Mouse (Mus musculus) layer of hippocampus, adult 2 months (tissue): ENCODE results near the gene Kif11. TPM values are rescaled to one million over a fixed set of nuclear protein-coding genes. Genes with fewer than 3 reads are reported as not detected.

ENCODE experiments used
- DNase-seq, 2 experiments: peaks; one replicate each; pipeline ENCODE4 v3.0.0; 2022; ENCODE audit warnings: low spot score in 2 of 2
- H3K27ac ChIP-seq: fragments of 200-600 bp; 2 replicates; pipeline ENCODE4 v1.8.1; 2022
- H3K4me3 ChIP-seq: fragments of 200-600 bp; 2 replicates; pipeline ENCODE4 v1.8.1; 2022; ENCODE audit warnings: mild to moderate bottlenecking
- CTCF ChIP-seq: fragments of 200-600 bp; conservative IDR thresholded peaks from 2 replicates; pipeline ENCODE4 v1.8.1; 2022; ENCODE audit warnings: antibody characterized with exemption, mild to moderate bottlenecking, moderate library complexity
- total RNA-seq, 2 experiments: library from RNA; stranded (reverse); gene quantifications; 2 replicates each; pipeline ENCODE4 v1.2.3; 2021

Gene Kif11
- total RNA-seq, 2 experiments from 2014 or later = 1.1 to 1.3 TPM

DNA sequence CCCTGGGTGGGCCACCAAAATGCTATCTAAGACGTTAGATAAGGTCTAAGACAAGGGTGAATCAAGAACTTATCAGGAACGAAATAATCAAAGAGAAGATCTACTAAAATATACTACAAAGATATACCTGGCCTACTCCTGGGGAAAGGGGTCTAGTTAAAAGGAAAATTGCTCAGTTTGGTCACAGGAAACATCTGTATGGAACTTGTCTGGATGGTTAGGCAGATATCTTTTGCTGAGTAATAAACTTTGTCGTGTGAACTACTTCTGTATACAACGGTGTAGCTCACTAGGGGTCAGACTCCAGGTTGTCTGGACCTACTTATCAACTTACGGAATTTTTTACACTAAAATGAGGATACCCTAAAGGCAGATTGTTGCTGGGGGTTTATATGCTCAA, 16.2 kb upstream of the Kif11 start:
- Histone ChIP-seq H3K4me3 (no peak overlapping the region), H3K27ac (no peak overlapping the region)
- no peak for TF ChIP-seq CTCF
- no peak for DNase-seq

- Histone ChIP-seq H3K4me3 (no peak overlapping the region), H3K27ac (no peak overlapping the region)
- no peak for TF ChIP-seq CTCF
- no peak for DNase-seq
These were observed 13.7 kb upstream of the Kif11 start for GRCm38 (mm10) chr19:37362545-37362944.

DNA sequence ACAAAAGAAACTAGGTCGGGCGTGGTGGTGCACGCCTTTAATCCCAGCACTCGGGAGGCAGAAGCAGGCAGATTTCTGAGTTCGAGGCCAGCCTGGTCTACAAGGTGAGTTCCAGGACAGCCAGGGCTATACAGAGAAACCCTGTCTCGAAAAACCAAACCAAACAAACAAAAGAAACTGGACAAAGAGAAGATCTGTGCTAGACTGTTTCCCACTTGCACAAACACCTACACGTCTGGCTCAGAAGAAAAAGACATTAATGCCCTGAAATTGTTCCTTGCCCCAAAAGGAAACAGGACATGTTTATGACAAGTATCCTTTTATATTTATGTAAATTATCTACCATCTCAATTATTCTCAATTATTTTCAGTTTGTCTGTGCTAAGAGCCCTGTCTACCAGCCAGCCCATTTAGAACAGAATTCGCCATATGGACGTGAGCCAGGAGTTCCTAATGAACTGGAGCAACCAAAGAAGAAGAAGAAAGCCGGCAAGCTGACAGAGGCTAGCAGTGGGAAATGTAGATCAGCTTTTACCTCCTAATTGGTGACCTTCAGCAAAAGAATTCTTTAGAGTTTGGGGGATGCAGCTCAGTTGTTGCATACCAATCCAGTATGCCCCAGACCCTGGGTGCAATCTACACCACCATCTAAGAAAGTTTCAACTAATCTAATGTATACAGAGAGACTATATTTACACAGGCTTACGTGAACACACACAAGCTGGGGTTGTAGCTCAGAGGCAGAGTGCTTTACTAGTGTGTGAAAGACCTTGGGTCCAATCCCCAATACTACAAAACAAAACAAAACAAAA, 12.9 kb upstream of the Kif11 start:
- Histone ChIP-seq H3K4me3 (no peak overlapping the region), H3K27ac (peak overlapping the region; percentile 36; the same call in 1 of the 2 replicates)
- peak; percentile 56 to 64 for DNase-seq
- no peak for TF ChIP-seq CTCF

GRCm38 (mm10) chr19:37368990-37369389, 7.2 kb upstream of the Kif11 start:
- no peak for TF ChIP-seq CTCF
- Histone ChIP-seq H3K4me3 (no peak overlapping the region), H3K27ac (no peak overlapping the region)
- DNase-seq = no peak

DNA sequence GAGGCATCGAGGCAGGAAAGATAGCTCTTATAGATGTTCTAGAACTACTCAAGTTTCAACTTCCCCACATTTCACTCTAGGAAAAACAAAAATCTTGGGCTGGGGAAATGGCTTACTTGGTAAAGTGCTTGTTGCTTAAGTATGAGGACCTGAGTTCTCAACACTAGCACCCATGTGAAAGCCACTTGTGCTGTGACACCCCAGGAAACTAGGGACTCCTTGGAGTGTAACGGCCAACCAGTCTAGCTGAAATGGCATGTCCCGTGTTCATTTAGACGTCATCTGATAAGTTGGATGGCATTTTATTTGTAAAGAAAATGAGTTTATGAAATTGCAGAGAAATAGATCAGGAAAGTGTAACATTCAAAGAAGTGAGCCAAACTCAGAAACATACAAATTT, 6.3 kb upstream of the Kif11 start:
- TF ChIP-seq CTCF = no peak
- no peak for DNase-seq
- H3K4me3 ChIP-seq = no peak overlapping the region
- H3K27ac ChIP-seq = no peak overlapping the region

DNA sequence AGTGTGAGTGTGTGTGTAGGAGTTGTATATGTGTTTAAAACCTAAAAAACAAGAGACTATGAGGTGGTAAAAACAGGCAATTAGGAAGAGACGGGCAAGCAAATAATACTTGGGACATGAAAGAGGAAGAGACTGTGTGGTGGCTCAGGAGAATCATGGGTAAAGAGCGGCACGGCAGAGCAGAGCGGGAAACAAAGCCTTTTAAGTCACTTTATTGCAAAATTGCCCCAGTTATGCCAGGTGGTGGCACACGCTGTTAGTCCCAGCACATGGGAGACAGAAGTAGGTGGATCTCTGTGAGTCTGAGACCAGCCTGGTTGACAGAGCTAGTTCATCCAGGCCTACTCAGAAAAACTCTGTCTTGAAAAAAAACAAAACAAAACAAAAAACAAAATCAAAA, 5.8 kb upstream of the Kif11 start:
- DNase-seq = peak in 1 of 2 experiments; percentile 43
- Histone ChIP-seq H3K27ac (no peak overlapping the region), H3K4me3 (no peak overlapping the region)
- no peak for TF ChIP-seq CTCF

- Histone ChIP-seq H3K4me3 (peak overlapping the region; percentile 69), H3K27ac (peak overlapping the region; percentile 95)
- no peak for DNase-seq
- no peak for TF ChIP-seq CTCF
These were observed 1.1 kb upstream of the Kif11 start for GRCm38 (mm10) chr19:37374941-37375754.

DNA sequence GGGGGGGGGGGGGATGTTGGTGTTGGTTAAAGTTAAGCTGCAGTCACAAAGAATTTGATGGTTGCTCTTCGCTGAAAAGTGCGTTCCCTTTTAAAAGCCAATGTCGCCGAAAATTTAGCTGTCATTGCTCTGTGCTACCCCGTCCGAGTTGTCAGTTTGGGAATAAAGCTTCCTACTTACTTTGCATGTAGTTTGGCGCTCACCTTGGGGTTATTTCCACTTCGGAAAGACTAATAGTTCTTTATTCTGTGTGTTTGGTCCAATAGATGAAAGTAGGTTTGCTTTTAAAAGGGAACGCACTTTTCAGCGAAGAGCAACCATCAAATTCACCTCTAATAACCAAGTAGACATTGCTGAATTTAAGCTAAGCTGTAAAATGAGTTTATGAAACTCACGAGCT, 638 bp downstream of the Kif11 start:
- peak overlapping the region; percentile 69 for H3K4me3 ChIP-seq
- DNase-seq = no peak
- no peak overlapping the region for H3K27ac ChIP-seq
- no peak for TF ChIP-seq CTCF

- no peak overlapping the region for H3K4me3 ChIP-seq
- no peak for TF ChIP-seq CTCF
- DNase-seq = no peak
- H3K27ac ChIP-seq = no peak overlapping the region
These were observed 1.3 kb downstream of the Kif11 start for GRCm38 (mm10) chr19:37377404-37377990.

- Histone ChIP-seq H3K27ac (no peak overlapping the region), H3K4me3 (no peak overlapping the region)
- DNase-seq = no peak
- no peak for TF ChIP-seq CTCF
These were observed 2.6 kb downstream of the Kif11 start for GRCm38 (mm10) chr19:37378816-37379215.

- TF ChIP-seq CTCF = no peak
- no peak for DNase-seq
- Histone ChIP-seq H3K4me3 (no peak overlapping the region), H3K27ac (no peak overlapping the region)
These were observed 9.9 kb downstream of the Kif11 start for GRCm38 (mm10) chr19:37386126-37386525.

DNA sequence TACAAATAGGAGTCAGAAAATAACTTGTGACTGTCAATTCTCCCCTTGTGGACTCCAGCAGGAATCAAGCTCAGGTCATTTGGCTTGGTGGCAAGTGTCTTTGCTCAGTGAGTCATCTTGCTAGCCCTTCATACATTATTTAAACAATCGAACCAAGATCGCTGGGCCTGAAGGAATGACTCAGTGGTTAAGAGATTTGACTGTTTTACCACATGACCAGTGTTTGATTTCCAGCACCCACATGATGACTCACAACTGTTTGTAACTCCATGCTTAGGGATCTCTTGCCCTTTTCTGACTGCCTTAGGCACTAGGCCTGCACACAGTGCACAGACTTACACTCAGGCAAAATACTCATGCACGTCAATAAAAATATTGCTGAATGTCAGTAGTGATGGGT, 15.7 kb downstream of the Kif11 start:
- Histone ChIP-seq H3K4me3 (no peak overlapping the region), H3K27ac (no peak overlapping the region)
- DNase-seq = no peak
- no peak for TF ChIP-seq CTCF

DNA sequence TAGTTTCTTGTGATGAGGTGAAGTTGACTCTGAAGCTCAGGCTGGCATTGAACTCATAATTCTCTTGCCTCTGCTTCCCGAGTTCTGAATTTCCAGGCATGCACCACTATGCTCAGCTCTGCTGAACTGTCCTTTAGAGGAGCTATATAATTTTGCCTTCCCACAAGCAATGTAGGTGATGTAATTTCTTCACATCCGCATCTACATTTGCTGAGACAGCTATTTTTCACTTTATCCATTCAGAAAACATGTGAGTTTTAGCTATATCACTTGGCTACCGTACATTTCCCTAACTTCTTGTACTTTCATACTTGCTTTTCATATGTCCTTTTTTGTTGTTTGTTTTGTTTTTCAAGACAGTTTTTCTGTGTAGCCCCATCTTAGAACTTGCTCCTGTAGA, 20.1 kb downstream of the Kif11 start:
- no peak for DNase-seq
- Histone ChIP-seq H3K27ac (no peak overlapping the region), H3K4me3 (no peak overlapping the region)
- no peak for TF ChIP-seq CTCF
